Mouse (Mus musculus) neural tube, embryonic 12.5 days (tissue): ENCODE data around the gene Wdr54. TPM values are rescaled to one million over a fixed set of nuclear protein-coding genes. Genes with fewer than 3 reads are reported as not detected.

Source experiments
- ATAC-seq: fragments of 200-750 bp; cut with Nextera tagmentation; 2 replicates; pipeline ENCODE4 v1.8.0; 2017; ENCODE audit warnings: low read depth, mild to moderate bottlenecking, moderate TSS enrichment, moderate library complexity; ENCODE audit not compliant: low FRiP score
- H3K27ac ChIP-seq: fragments of 300-500 bp; sonication (generic); 2 replicates; pipeline ENCODE4 v1.5.1; 2016
- H3K27me3 ChIP-seq: fragments of 300-500 bp; sonication (generic); replicated peaks from 2 replicates; pipeline ENCODE4 v1.6.1; 2016; ENCODE audit warnings: mild to moderate bottlenecking
- H3K36me3 ChIP-seq: fragments of 300-500 bp; sonication (generic); 2 replicates; pipeline ENCODE4 v1.6.1; 2016; ENCODE audit warnings: mild to moderate bottlenecking
- H3K4me1 ChIP-seq: fragments of 300-500 bp; sonication (generic); 2 replicates; pipeline ENCODE4 v1.6.1; 2016
- H3K4me2 ChIP-seq: fragments of 300-500 bp; sonication (generic); replicated peaks from 2 replicates; pipeline ENCODE4 v1.6.1; 2016; ENCODE audit warnings: mild to moderate bottlenecking
- H3K4me3 ChIP-seq: fragments of 300-500 bp; sonication (generic); 2 replicates; pipeline ENCODE4 v1.5.1; 2016
- H3K9ac ChIP-seq: fragments of 300-500 bp; sonication (generic); 2 replicates; pipeline ENCODE4 v1.6.1; 2016; ENCODE audit warnings: mild to moderate bottlenecking
- H3K9me3 ChIP-seq: fragments of 300-500 bp; sonication (generic); 2 replicates; pipeline ENCODE4 v1.6.1; 2016; ENCODE audit warnings: mild to moderate bottlenecking
- WGBS: fragments of 180-500 bp; shearing (Covaris S2); methylation state at CpG from one replicate; pipeline ENCODE4 v1.1.7; 2016; 5-methylcytosine and 5-hydroxymethylcytosine counted together
- polyA plus RNA-seq: library from polyadenylated mRNA; unstranded; fragments of >200 nt; fragmentation: Nextera tagmentation; extraction: Ambion mirVana; gene quantifications from 2 replicates; pipeline ENCODE4 v1.2.1, GENCODE M21; 2016

The Wdr54 gene
- polyA plus RNA-seq, 1 experiment from 2014 or later = 11.5 TPM

- Histone ChIP-seq H3K36me3 (peaks cover 25% of the 10 kb centered on the region), H3K9me3 (no peaks in the 10 kb centered on the region), H3K27ac (peak overlapping the region; percentile 99), H3K4me3 (peak overlapping the region; percentile 71), H3K9ac (peak overlapping the region; percentile 96), H3K4me1 (peaks cover 50% of the 10 kb centered on the region), H3K27me3 (no peaks in the 10 kb centered on the region), H3K4me2 (peak overlapping the region; percentile 88)
- WGBS = under 1% methylated on average over 49 of the region's 52 CpGs
- peak; percentile 18 for ATAC-seq
Observed at GRCm38 (mm10) chr6:83121863-83122710, 34.1 kb downstream of the Wdr54 start.

- peak within 1 kb of the TSS; percentile 99 for H3K27ac ChIP-seq
- peaks cover 59% of the 10 kb centered on the region for H3K4me1 ChIP-seq
- no peaks in the 10 kb centered on the region for H3K27me3 ChIP-seq
- peak within 1 kb of the TSS; percentile 72 for H3K4me3 ChIP-seq
- peak; percentile 91 for ATAC-seq
- peaks cover 29% of the 10 kb centered on the region for H3K36me3 ChIP-seq
- H3K4me2 ChIP-seq = peak within 1 kb of the TSS; percentile 88
- no peaks in the 10 kb centered on the region for H3K9me3 ChIP-seq
- peak within 1 kb of the TSS; percentile 96 for H3K9ac ChIP-seq
- WGBS = under 1% methylated on average over 38 of the region's 38 CpGs
Observed at GRCm38 (mm10) chr6:83120930-83121862, 35.0 kb downstream of the Wdr54 start, which contains the start of gene Wbp1. Gene Wbp1 (minus strand): TSS chr6:83121559.

GRCm38 (mm10) chr6:83119734-83120051 lies 36.5 kb downstream of the Wdr54 start:
- peak overlapping the region; percentile 72 for H3K4me3 ChIP-seq
- no peak for ATAC-seq
- no peaks in the 10 kb centered on the region for H3K27me3 ChIP-seq
- peak overlapping the region; percentile 88 for H3K4me2 ChIP-seq
- 74% methylated on average over 7 of the region's 7 CpGs for WGBS
- H3K9ac ChIP-seq = peak overlapping the region; percentile 93
- no peaks in the 10 kb centered on the region for H3K9me3 ChIP-seq
- H3K27ac ChIP-seq = no peak overlapping the region
- peaks cover 64% of the 10 kb centered on the region for H3K4me1 ChIP-seq
- peaks cover 29% of the 10 kb centered on the region for H3K36me3 ChIP-seq

- Histone ChIP-seq H3K4me1 (peaks cover 63% of the 10 kb centered on the region), H3K4me3 (no peak overlapping the region; the same call in 1 of the 2 replicates), H3K9ac (peak overlapping the region; percentile 93), H3K36me3 (peaks cover 29% of the 10 kb centered on the region), H3K9me3 (no peaks in the 10 kb centered on the region), H3K27me3 (no peaks in the 10 kb centered on the region), H3K27ac (no peak overlapping the region), H3K4me2 (peak overlapping the region; percentile 88)
- no peak for ATAC-seq
- 85% methylated on average over 14 of the region's 14 CpGs for WGBS
Observed at GRCm38 (mm10) chr6:83118825-83119733, 37.1 kb downstream of the Wdr54 start.

- Histone ChIP-seq H3K4me1 (peaks cover 57% of the 10 kb centered on the region), H3K9me3 (no peaks in the 10 kb centered on the region), H3K27ac (no peak overlapping the region), H3K4me3 (no peak overlapping the region), H3K4me2 (0 out of 2 replicates have a peak overlapping the region, but pooled peaks have one; percentile 7), H3K27me3 (no peaks in the 10 kb centered on the region), H3K36me3 (peaks cover 29% of the 10 kb centered on the region), H3K9ac (no peak overlapping the region)
- ATAC-seq = no peak
- 86% methylated on average over 11 of the region's 11 CpGs for WGBS
Observed at GRCm38 (mm10) chr6:83118369-83118768, 37.8 kb downstream of the Wdr54 start.

- WGBS = 90% methylated on average over 13 of the region's 13 CpGs
- H3K4me1 ChIP-seq = peaks cover 51% of the 10 kb centered on the region
- no peak for ATAC-seq
Observed at GRCm38 (mm10) chr6:83117616-83118015, 38.6 kb downstream of the Wdr54 start.

GRCm38 (mm10) chr6:83117165-83117438 lies 39.1 kb downstream of the Wdr54 start:
- 92% methylated on average over 4 of the region's 4 CpGs for WGBS
- H3K4me3 ChIP-seq = no peak overlapping the region
- 0 out of 2 replicates have a peak overlapping the region, but pooled peaks have one; percentile 90 for H3K9ac ChIP-seq
- peaks cover 47% of the 10 kb centered on the region for H3K4me1 ChIP-seq
- H3K36me3 ChIP-seq = peaks cover 29% of the 10 kb centered on the region
- H3K27me3 ChIP-seq = no peaks in the 10 kb centered on the region
- no peak overlapping the region for H3K27ac ChIP-seq
- H3K9me3 ChIP-seq = no peaks in the 10 kb centered on the region
- peak overlapping the region; percentile 98; the same call in 1 of the 2 replicates for H3K4me2 ChIP-seq
- ATAC-seq = no peak

More at GRCm38 (mm10) chr6:83117616-83118015, 38.6 kb downstream of the Wdr54 start:
- Histone ChIP-seq H3K36me3 (peaks cover 29% of the 10 kb centered on the region), H3K9me3 (no peaks in the 10 kb centered on the region), H3K27me3 (no peaks in the 10 kb centered on the region), H3K4me3 (no peak overlapping the region), H3K9ac (0 out of 2 replicates have a peak overlapping the region, but pooled peaks have one; percentile 8), H3K27ac (no peak overlapping the region), H3K4me2 (0 out of 2 replicates have a peak overlapping the region, but pooled peaks have one; percentile 7)

- Histone ChIP-seq H3K27me3 (no peaks in the 10 kb centered on the region), H3K4me1 (peaks cover 47% of the 10 kb centered on the region), H3K27ac (no peak overlapping the region), H3K9ac (peak overlapping the region; percentile 90), H3K36me3 (peaks cover 29% of the 10 kb centered on the region), H3K4me3 (peak overlapping the region; percentile 84), H3K4me2 (peak overlapping the region; percentile 98), H3K9me3 (no peaks in the 10 kb centered on the region)
- 83% methylated on average over 11 of the region's 11 CpGs for WGBS
- ATAC-seq = no peak
Observed at GRCm38 (mm10) chr6:83116373-83117164, 39.6 kb downstream of the Wdr54 start.

- Histone ChIP-seq H3K9ac (peak overlapping the region; percentile 90), H3K27me3 (no peaks in the 10 kb centered on the region), H3K27ac (peak overlapping the region; percentile 57), H3K36me3 (peaks cover 29% of the 10 kb centered on the region), H3K4me1 (peaks cover 47% of the 10 kb centered on the region), H3K9me3 (no peaks in the 10 kb centered on the region), H3K4me2 (peak overlapping the region; percentile 98), H3K4me3 (peak overlapping the region; percentile 84)
- peak; percentile 39 for ATAC-seq
- 2% methylated on average over 48 of the region's 48 CpGs for WGBS
Observed at GRCm38 (mm10) chr6:83115682-83116372, 40.4 kb downstream of the Wdr54 start.

- no peaks in the 10 kb centered on the region for H3K9me3 ChIP-seq
- H3K36me3 ChIP-seq = peaks cover 29% of the 10 kb centered on the region
- peak; percentile 77 for ATAC-seq
- H3K4me2 ChIP-seq = peak within 1 kb of the TSS; percentile 98
- 2% methylated on average over 58 of the region's 58 CpGs for WGBS
- H3K27me3 ChIP-seq = no peaks in the 10 kb centered on the region
- peaks cover 45% of the 10 kb centered on the region for H3K4me1 ChIP-seq
- peak within 1 kb of the TSS; percentile 90 for H3K9ac ChIP-seq
- peak within 1 kb of the TSS; percentile 57 for H3K27ac ChIP-seq
- H3K4me3 ChIP-seq = peak within 1 kb of the TSS; percentile 84
Observed at GRCm38 (mm10) chr6:83115011-83115671, 41.1 kb downstream of the Wdr54 start, which contains the start of gene Mogs. Gene Mogs (plus strand): TSS chr6:83115496.
